Mouse (Mus musculus): Measurements from ENCODE around the gene Gm44502. TPM values are rescaled to one million over a fixed set of nuclear protein-coding genes. Genes with fewer than 3 reads are reported as not detected.
A peak's percentile ranks its signal among the peaks of the same experiment; 100 is the strongest.

Gene Gm44502
- total RNA-seq, 2 experiments from 2014 or later: 1.7 TPM

DNA sequence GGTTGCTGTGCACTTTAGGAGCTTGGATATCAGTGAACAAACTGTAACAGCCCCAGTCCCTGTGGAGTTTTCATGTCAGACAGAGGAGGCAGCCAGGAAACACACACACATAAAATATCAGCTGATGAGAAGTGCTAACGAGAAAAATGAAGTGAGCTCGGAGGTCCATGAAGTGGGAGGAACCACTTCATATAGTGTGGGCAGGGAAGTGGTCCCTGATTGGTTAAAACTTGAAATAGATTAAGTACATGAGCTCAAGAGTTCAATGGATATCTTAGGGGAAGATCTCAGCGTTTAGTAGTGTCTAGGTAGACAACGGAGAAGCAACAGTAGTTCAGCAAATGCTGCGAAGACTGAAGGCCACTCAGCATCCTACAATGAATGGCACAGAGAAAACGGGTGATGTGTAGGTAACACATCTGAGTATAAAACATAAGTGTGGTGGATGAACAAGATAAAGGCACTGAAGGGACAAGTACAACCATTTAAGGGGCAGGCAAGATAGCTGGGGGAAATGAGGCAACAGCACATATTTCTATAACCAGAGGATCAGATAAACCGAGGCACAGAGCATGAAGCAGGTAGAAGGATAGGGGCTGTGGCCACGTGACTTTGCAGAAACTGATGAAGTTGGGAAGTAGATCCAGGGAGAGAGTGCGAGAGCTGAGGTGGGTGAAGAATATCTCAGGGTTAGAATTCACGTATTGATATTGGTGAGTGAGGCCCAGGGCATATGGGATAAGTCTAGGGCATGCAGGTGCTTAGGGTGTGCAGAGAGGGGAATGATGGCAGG is 24.5 kb downstream of the Gm44502 start:
- DNase-seq (ENCODE audit: low spot score in 2 of 2): no peak

DNA sequence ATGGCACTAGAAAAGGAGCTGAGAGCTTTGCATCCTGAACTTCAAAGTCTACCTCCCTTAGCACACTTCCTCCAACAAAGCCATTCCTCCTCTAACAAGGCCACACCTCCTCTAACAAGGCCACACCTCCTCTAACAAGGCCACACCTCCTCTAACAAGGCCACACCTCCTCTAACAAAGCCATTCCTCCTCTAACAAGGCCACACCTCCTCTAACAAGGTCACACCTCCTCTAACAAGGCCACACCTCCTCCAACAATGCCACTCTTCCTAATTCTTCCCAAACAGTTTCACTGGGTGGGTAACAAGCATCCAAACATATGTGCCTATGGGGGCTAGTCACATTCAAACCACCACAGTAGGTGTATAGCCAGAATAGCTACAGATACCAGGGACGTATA is 27.0 kb downstream of the Gm44502 start:
- DNase-seq (ENCODE audit: low spot score in 2 of 2): no peak

DNA sequence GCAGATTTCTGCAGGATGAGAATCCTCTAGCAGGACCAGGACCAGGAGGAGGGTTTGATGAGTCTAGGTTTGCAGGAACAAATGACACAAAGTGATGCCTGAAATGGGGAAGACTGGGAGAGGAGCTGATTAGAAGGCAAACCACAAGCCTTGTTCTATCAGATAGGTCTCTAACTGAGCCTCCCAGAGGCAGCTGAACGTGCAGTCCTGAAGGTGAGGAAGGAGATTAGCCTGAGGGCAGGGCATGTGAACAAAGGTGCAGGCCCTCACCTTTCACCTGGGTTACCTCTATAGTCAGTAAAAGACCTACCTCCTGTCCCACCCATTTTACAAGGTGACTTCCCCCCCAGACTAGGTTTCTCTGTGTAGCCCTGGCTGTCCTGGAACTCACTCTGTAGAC is 29.8 kb downstream of the Gm44502 start:
- DNase-seq (ENCODE audit: low spot score in 2 of 2): no peak

DNA sequence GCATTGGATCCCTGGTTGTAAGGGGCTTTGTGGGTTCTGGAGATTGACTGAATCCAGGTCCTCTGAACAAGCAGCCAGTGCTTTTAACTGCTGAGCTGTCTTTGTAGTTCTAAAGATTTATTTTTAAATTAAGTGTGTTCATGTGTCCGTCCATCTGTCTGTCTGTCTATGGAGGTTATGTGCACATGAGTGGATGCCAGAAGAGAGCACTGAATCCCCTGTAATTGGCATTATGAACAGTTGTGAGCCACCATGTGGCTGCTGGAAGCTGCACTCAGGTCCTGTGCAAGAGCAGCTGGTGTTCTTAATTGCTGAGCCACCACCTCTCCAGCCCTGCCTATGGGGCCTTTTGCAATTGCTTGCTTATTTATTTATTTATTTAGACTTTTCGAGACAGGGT is 31.4 kb downstream of the Gm44502 start:
- no peak for DNase-seq (ENCODE audit: low spot score in 2 of 2)

DNA sequence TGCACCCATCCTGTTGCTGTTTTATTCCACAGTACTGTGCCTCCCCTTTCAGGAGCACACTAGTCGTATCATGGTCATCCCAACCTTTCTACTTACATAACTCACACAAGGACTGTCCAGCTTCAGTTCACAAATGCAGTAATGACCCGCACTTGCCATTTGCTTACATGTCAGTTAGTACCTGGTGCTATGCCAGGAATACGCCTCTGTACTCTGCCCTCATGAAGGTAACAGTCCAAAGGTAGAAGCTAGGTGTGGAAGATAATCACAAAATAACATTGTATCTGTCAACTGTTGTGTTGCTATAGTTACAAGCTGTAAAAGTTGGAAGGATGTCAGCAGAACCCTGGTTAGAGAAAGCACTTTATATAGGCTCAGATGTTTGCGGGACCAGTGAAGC is 32.6 kb downstream of the Gm44502 start:
- no peak for DNase-seq (ENCODE audit: low spot score in 2 of 2)

DNA sequence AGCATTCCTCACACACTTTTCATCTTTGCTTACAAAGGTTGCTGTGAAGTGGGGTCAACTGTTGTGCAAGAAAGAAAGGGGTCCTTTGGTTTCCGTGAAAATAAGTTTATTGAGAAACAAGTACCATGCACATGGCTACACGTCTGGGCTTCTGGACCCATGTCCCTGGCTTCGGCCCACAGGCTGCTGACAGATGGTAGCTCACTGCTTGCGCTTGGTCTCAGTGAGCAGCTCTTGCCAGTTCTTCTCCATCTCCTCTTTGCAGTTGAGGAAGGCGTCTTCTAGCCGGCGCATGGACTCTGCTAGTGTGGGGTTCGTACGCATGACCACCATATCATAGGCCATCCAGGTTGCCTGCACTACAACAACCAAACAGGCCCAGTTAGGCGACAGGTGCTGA is 39.4 kb downstream of the Gm44502 start:
- DNase-seq (ENCODE audit: low spot score in 2 of 2): no peak

DNA sequence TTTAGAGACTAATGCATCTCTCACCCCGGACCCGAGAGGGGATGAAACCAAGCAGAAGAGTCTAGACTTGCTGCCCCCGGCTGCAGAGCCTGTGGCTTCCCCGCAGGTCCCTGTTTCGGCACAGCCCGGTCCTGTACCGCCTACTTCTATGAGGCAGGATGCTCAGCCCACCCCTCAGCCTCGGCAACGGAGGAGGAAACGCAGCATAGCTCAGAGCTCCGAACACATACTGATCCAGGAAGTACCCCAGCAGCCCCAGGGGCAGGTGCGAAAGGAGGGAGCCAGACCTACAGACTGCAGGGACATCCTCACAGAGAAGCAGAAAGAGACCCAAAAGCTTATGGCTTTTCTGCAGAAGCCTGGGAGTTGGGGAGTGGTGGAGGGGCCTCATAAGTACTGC is 42.4 kb downstream of the Gm44502 start:
- no peak for DNase-seq (ENCODE audit: low spot score in 2 of 2)

DNA sequence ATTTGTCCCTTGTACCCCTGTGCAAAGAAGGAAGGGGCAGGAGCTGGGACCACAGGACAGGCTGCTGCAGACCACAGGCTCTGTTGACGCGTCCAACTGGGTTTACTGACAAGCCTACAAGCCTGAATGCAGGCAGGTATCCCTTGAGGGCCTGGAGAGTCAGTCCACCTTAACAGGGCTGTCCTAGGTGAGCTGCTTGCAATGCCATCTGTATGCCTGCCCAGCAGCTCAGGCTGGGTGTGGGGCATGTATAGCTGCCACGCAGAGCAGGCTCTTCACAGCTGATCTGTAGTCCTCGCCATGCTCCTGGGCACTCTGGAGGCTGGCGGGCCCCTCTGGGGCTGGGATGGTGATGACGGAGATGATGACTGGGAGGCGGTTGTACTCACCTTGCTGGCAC is 44.9 kb downstream of the Gm44502 start, which contains the start of gene Klhdc7b:
Klhdc7b (plus strand) TSS at position 301 of the 400 bp plus-strand sequence.
- no peak for DNase-seq (ENCODE audit: low spot score in 2 of 2)

DNA sequence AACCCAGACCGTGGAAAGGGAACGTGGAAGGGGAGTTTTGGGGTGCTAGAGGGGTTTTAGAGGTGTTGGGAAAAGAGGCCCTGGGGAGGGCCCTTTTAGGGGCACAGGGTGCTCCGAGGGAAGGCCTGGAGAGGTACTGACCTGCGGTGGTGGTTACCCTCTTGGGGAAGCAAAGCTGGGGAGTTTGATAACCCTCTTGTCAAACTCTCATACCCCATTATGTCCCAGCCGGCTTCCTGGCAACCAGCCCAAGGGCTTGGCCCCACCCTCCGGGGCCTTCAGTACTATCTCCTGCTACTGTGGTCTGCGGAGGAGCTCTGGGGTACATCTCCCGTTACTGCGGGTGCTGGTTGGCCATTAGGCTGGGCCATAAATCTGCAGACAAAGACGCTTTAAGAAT is 50.1 kb downstream of the Gm44502 start:
- no peak for DNase-seq (ENCODE audit: low spot score in 2 of 2)

DNA sequence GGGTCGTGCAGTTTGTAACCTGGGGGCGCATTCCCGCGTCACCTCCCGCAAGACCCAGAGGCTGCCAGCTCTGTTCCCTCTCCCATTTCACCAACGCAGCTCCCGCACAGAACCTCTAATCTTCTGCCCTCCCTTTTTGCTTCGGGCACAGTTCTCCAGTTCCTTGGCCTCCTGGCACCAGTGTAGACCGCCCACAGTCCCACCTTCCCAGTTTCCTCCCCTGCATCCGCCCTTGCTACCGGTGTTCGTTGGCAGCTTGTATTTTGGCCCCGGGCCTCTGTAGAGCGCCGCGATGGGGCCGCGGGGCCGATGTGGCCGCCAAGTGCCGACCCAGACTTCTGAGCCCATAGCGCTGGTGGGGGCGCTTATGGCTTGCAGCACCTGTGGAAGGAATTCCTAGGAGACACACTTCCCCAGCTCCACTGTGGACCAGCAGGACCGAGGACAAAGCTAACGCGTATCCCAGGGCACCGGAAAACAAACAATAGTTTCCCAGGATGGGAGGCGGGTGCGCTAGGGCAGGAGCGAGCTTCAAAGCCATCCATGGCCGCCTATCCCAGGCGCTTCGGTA is 50.6 kb downstream of the Gm44502 start, which contains the start of gene Odf3b:
Odf3b (minus strand) TSS at position 452 of the 571 bp plus-strand sequence.
- DNase-seq (ENCODE audit: low spot score in 2 of 2): no peak

DNA sequence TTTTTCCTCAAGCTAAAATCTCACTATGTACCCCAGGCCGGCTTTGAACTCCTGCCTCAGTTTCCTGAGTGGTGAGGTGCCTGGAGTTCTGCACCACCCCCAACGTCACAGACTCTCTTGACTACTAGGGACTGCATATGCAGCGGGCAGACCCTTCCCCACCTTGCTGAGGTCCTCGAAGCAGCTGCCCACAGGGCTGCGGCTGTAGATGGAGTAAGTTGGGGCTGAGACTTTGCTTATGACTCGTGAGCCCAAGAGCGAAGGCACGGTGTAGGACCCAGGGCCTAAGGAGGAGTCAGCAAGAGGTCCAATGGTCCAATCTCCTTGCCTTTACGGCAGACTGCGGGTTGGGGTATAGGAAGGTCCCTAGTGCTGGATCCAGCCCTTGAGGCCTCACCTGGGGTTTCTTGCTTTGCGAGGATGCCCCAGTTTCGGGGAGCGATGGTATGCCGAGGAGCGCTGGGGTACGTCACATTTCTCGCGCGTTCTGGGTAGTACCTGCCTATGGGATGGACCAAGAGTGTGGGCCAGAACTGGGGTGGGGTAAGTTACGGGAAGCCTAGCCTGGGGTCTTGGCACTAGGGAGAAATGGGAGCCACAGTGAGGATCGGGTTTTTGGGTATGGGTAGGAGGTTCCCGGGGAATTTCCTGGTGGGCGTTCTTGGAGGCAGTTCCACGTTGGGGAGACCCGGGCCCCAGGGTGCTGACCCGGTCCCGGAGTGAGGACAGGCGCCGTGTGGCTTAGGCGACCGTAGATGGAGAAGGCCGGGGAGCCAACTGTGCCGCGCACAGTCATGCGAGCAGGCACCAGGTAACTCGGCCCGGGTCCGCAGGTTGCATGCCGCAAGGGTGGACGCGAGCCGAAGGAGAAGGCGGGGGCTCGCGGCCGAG is 51.3 kb downstream of the Gm44502 start:
- no peak for DNase-seq (ENCODE audit: low spot score in 2 of 2)

DNA sequence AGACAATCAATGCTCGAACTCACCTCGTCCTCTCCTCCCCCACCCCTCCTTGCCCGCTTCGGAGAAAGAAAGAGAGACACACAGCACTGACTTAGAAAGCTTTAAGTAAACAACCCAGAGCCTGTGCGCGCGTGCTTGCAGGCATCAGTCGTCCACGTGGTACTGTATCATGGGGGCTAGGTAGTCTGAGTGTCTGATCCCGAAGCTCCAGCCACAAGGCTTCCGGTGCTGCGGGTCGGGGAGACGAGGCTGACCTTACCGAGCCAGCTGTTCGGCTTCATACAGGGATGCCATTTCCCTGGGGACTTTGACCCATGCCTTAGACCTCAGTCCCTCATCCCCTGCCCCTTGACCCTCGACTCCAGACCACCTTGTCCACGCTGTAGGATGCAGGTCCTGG is 52.1 kb downstream of the Gm44502 start:
- DNase-seq (ENCODE audit: low spot score in 2 of 2): no peak

DNA sequence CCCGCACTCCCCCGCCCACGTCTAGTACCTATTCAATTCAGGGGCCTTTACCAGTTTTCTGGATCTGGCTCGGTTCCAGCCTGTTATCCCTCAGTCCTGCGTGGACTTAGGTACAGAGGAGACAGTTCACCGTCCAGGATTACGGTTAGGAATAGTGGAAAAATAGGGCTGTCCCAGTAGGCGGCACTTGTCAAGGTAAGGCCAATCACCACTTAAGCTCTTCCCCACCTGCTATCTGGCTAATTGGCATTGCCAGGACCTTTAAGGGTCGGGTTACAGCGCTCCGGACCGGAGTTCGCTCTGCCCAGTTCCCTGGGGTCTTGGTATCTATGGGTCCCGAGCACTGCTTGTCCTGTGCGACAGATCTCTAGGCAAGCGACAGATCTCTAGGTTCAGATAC is 52.5 kb downstream of the Gm44502 start, which contains the start of gene Tymp:
Tymp (minus strand) TSS at position 83 of the 400 bp plus-strand sequence.
- DNase-seq (ENCODE audit: low spot score in 2 of 2): no peak

DNA sequence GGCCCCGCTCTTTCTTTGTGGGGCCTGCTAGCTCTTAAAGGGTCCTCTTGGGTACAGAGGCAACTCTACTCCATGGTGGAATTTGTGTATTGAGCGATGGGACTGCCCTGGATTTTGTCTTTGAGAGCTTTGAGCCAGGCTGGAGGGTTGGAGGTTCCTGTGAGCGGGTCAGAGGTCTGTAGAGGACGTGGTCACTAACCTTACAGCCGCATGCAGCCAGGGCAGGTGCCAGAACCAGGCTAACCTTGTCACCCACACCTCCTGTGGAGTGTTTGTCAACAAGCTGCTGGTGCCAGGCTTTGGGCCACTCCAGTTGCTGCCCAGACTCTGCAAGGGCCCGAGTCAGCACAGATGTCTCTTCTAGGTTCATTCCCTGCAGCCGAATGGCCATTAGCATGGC is 53.5 kb downstream of the Gm44502 start:
- no peak for DNase-seq (ENCODE audit: low spot score in 2 of 2)

DNA sequence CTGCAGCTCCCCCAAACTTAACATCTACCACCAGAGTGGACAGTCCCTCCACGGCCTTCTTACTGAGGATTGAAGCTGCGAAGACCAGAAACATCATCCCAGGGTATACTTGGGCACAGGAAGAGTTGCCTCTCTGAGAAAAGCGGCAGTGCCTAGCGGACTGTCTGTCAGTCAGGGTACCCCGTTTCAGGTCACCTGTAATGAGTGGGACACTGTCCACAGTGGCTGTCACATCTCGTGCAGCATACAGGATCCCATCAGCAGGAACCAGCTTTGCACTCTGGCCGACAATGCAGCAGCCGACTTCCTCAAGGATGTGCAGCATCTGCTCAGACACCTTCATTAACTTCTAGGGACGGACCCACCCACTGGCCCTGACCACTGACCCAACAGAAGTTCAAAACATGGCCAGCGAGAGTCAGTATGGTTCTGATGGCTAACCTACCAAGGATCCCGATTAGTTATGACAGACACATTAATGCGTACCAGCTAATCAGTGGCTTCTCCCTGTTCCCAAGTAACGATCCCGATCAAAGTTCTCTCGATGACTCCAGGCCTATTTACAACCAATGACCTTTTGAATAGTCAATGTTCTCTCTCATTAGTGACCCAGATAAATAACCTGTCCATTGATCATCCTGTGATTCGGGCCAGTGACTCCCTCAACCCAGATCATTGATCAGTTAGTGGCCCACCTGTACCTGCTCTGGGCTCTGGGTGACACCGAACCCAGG is 54.5 kb downstream of the Gm44502 start:
- DNase-seq (ENCODE audit: low spot score in 2 of 2): no peak

DNA sequence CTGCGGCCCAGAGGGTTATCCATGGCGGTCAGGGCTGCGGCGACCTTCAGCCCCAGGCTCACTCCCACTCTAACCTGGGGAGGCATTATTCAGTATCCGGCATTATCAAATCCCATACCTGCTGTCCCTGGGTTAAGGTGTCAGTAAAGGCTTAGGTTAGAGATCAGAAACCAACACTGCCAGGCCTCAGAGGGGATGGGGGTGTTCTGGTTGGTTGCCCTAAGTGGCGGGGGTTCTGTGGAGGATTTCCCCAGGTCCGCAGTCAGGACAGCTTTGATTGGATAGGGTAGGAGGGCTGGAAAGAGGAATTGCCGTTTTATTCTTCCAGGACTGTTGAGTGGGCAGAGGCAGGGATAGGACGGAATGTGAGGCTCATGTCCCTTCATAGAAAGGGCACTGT is 55.2 kb downstream of the Gm44502 start:
- DNase-seq (ENCODE audit: low spot score in 2 of 2): no peak

DNA sequence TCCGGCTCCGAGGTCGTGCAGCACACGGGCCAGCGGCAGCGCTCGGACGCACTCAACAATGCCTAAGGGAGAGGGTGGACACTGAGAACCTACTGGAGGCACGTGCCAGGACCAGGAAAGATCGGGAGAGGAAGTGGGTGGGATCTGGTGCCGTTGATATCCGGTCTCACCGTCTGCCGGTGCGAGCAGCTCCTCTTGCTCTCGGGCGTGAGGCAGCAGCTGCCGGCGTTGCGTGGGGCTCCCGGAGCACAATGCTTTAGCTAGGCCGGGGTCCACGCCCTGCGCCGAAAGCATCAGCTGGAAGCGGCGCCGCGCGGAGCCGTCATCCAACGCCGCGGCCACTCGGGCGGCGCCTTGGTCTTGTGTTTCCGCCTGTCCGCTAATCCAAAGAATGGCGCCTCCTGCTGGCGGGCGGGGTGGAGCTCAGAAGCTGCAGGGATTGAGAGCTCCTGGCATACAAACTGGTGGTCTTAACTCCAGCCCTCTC is 55.7 kb downstream of the Gm44502 start, which contains the start of gene Sco2:
Sco2 (minus strand) TSS at position 85 of the 487 bp plus-strand sequence.
- DNase-seq (ENCODE audit: low spot score in 2 of 2): peak; percentile 93 to 95

DNA sequence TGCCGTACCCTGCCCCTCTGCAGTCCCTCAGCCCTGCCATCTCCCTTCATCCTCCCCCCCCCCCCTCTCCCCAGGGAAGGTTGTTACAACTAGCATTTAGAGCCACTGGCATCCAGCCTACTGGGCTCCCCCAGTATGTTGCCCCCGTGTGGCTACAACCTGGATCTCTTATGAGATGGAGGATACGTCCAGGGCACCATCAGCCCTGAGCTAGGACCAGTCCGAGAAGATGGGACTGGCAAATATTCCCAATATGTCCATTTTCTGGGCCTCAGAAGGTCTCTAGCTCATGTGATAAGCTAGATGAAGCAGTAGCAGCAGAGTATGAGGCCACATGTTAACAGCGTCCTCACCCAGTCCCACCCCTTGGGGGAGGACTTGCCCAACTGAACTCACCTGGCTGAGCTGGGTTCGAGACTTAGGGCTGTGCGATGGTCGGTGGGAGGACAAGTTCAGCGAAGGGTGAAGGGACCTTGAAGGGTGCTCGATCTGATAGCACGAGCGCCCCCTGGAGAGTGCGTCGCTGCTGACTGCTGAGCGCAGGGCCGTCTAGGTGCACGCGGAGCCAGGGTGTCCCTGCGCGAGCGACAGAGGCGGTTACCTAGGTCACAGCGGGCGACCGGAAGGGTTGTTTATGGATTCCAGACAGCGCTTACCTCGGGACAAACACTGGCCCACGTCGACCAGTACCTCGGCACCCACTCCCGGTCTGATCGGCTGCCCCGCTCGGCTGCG is 56.3 kb downstream of the Gm44502 start:
- peak; percentile 76 to 86 for DNase-seq (ENCODE audit: low spot score in 2 of 2)

DNA sequence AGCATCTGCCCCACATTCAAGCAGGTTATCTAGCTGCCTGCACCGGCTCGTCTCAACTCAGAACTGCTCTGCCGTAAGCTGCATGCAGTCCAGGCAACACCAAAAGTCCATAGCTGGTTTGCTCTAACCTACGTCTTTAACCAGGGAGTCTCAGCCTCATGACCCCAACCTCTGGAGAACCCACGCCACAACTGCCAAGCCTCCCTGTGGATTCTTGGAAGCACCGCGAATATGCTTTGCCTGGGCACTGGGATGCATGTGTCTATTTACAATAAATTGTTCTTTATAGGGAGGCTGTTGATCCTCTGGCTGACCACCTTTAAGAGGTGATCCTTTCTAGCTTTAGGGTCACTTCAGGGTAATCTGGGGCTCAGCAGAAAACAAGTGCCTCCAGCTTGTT is 57.0 kb downstream of the Gm44502 start:
- no peak for DNase-seq (ENCODE audit: low spot score in 2 of 2)

DNA sequence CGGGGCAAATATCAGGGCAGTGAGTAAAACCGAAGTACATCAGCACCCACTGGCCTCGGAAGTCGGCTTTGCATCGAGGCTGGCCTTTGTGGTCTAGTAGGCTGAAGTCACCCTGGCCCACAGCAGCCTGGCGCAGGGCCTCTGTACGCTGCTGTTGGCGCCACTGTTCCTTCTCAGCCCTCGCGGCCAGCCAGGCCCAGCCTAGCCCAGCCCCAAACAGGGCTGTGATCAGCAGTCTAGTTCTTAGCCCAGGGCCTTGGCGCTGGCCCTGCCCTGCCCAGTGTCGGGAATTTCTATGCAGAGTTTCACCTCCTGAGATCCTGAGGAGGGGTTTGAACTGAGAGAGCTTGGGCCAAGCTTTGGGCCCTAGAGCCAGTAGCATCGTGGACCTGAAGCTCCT is 57.4 kb downstream of the Gm44502 start:
- DNase-seq (ENCODE audit: low spot score in 2 of 2): no peak
